Mouse (Mus musculus) brain, embryonic 14.5 days (tissue): ENCODE data around the gene Mettl24. TPM values are rescaled to one million over a fixed set of nuclear protein-coding genes. Genes with fewer than 3 reads are reported as not detected.
"Not testable (repeated sequence)": the region's sequence is repeated elsewhere in the genome, so short reads cannot be mapped to it uniquely, and the experiment has no call there.

Source experiments
- DNase-seq: peaks from one replicate; pipeline ENCODE4 v3.0.0-alpha.2; 2011; ENCODE audit warnings: low read depth
- CTCF ChIP-seq: fragments of 200-500 bp; IDR thresholded peaks from 2 replicates; pipeline ENCODE4 v1.5.1; 2012; ENCODE audit warnings: inconsistent platforms, mild to moderate bottlenecking, moderate library complexity, borderline replicate concordance; ENCODE audit not compliant: insufficient read depth, insufficient read length; ENCODE audit errors: extremely low read depth
- POLR2A ChIP-seq: fragments of 200-500 bp; IDR thresholded peaks from 2 replicates; pipeline ENCODE4 v1.6.1; 2012; ENCODE audit warnings: mild to moderate bottlenecking, inconsistent platforms, borderline replicate concordance; ENCODE audit not compliant: poor library complexity, insufficient read depth, insufficient read length, severe bottlenecking; ENCODE audit errors: extremely low read depth
- polyA plus RNA-seq: library from polyadenylated mRNA; depleted of rRNA; stranded (reverse); fragments of >200 nt; gene quantifications from 2 replicates; pipeline ENCODE4 v1.2.3, GENCODE M21; 2012

Mettl24 gene
- polyA plus RNA-seq, 1 experiment: 0.26 TPM

DNA sequence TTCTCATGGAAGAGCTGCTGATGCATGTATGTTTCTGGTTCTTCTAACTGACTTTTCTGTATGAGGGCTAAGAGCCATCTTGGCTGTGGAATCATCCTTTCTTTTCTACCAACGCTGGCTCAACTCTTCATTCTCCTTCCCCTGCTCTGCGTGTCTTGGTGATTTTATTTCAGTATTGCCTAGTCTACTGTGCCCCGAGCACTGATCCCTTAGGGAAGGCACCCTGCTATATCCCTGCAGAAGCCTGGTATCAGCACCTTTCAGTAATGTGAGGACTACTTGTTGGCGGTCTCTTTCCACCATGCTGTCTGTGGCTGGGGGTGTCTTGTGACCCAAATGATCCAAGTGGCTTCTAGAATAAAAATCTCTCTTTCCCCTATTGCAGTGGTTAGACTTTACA, 92.6 kb downstream of the Mettl24 start:
- DNase-seq: no peak
- TF ChIP-seq CTCF (no peak), POLR2A (no peak)

DNA sequence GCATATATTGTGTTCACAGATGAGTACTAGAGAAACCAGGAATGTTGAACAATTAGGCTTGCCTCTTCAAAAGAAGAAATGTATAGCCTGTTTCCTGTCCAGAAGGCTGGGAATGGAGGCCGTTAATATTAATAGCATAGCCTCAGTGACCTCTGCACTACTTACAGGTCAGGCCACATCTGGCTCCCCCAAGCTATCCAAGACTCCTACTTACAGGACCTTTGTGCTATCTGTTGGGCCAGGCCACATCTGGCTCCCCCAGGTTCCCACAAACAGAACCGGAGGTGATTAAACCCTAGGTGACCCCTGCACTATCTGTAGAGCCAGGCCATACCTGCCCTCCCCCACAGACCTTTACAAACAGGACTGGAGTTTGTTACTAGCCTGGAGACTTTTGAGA, 94.1 kb downstream of the Mettl24 start:
- TF ChIP-seq CTCF: no peak
- no peak for TF ChIP-seq POLR2A
- DNase-seq: no peak

DNA sequence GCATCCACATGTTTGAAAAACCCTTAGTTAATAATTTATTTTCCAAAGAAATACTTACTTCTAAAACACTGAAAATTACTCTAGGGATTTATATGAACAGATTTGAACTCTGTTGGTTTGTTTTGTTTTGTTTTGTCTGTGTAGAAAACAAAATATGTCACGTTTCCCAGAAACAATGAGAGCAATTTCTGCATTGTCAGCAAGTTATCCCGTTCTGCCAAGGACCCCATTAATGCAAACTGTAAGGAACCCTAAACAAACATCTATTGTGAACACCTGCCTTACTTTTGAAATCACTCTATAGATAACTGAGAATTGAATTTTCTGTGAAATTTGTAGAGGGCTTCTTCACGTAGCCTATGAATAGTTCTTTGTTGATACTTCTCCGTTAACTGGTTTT, 95.4 kb downstream of the Mettl24 start:
- no peak for TF ChIP-seq POLR2A
- no peak for TF ChIP-seq CTCF
- no peak for DNase-seq

DNA sequence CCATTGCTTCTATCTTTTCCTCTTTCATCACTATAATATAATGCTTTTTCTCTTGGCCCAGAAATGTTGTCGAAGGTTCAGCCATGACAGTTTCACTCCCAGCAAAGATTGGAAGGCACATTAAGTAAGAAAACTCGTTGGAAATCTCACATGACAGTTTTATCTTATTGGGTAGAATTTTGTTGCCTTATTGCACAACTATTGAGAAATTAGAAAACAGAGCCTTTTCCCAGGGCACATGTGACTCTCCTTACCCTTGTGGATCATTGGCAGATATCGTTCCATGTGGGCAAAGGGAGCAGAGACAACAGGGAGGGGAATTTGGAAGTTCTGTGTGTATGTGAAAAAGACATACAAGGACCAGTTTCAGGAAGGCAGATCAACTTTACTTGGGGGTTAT, 107.3 kb downstream of the Mettl24 start:
- TF ChIP-seq CTCF: no peak
- DNase-seq: no peak

DNA sequence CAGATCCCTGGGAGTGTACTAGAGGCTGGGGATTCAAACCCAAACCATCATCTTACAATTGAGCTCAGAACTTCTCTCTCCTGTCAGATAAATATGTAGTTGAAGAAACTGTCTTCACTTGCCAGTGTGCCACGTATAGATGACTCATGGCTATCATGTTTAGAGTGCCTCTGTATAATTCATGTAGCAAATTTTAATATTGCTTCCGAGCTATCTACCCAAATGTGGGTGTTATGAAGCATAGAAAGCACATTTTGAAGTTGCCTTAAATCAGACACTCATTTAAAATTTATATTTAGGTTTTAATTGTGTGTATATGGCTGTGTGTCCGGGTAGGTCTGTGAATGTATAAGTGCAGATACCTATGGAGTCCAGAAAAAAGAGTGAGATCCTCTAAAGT, 109.0 kb downstream of the Mettl24 start:
- TF ChIP-seq CTCF (no peak), POLR2A (no peak)
- DNase-seq: no peak

DNA sequence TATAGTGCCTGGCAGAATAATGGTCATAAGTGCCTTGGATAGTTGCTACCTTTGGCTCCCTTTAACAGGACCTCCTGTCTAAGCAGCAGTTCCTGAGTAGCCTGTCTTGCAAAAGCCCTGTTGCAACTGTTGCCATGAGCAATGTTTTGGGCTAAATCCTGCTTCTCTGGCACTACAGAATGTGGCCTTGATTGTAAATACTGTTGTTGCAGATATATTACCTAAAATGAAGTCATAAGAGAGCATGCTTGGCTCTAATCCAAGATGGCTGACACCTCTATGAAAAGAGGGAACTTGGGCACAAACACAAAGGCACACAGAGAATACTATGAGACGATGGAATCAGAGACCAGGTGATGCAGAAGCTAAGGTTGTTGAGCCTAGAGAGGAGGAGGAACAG, 122.1 kb downstream of the Mettl24 start:
- no peak for DNase-seq
- TF ChIP-seq POLR2A (no peak), CTCF (no peak)

DNA sequence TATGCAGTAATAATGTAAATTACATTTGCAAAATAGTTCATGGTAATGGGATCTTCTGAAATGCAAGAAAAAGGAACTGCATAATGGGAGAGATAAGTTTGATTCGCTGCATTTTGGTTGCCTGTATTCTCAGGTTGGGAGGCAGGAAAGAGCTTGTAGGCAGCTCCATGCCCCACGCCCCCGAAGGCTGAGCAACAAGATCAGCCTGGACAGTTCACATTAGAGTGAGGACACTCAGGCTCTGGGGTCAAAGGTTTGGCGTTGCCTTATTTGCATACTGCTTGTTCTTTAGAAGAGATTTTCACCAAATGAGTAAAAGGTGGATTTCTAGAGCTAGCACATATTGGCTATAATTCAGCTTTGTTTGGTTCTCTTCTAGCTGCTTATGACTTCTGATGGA, 123.1 kb downstream of the Mettl24 start:
- no peak for TF ChIP-seq CTCF
- TF ChIP-seq POLR2A: no peak
- no peak for DNase-seq

DNA sequence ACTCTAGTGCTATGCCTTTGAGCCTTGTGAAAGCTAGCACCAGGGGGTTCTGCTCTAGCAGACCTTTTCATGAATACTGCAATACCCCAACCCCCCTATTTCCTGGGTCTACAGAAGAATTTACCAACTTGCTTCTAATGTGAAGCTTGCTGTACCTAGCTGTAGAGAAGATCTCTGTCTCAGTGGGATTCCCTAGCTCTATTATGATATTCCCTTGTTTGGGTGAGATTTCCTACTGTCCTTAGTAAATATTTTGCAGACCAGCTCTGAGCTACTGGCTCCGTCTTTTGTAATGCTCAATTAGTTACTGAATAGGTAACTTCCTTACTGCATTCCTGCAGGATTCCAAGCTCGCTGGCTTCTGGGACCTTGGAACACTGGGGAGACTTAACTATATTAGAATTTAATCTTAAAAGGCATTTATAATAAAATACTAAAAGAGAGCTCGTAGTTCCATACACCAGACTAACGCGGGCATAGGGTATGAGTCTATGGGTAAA, 126.4 kb downstream of the Mettl24 start:
- DNase-seq: not testable (repeated sequence)

DNA sequence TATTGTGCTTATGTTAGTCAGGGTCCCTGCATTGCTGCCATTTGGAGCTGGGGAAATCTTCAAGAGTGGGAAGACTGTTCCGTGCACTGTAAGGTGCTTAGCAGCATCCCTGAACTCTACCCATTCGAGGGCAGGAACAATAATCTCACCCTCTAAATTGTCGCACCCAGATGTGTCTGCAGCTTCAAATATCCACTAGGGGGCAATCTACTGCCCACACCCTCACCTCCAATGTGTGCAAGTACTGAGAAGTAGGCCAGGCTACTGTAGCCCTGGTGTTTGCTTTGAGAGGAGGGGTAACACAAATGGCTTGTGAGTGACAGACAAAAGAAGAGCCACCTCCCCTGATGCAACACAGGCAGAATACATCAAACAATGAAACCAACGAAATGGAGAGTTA, 130.5 kb downstream of the Mettl24 start:
- TF ChIP-seq CTCF (peak; percentile 39; the same call in 1 of the 2 replicates), POLR2A (no peak)
- no peak for DNase-seq

DNA sequence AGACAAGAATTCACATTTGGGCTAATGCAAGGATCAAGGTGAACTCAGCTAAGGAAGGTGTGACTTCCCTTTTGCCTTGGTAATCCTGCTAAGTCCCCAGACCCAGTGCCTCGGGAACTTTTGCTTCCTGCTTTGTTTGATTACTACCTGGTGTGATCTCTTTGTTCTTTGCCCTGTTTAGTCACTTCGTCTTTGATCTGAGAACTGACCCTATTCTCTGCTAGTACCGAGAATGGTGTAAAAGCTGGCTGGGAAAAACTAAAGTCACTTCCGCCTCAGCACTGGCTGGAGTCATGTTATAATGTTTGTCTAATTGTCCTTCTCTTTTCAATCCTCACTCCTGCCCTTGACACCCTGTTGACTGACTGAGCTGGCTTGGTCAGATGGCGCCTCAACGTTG, 133.4 kb downstream of the Mettl24 start:
- no peak for DNase-seq
- TF ChIP-seq CTCF (no peak), POLR2A (no peak)

DNA sequence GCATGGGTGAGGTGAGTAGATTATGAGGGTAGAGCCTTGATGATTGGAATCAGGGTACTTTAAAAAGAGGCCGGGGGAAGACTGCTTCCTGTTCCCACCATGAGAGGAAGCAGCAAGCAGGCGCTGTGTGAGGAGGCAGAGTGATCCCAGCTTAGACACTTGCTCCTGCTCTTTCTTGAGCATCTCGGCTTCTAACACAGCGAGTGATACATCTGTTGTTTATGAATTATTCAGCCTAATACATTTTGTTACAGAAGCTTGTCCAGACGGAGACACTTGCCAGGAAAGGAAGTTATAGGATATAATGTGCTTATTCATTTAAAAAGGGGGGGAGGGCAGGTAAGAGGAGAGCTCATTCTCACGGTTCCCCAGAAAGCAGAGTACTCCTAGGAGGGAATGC, 142.9 kb downstream of the Mettl24 start:
- DNase-seq: no peak
- TF ChIP-seq CTCF (no peak), POLR2A (no peak)

DNA sequence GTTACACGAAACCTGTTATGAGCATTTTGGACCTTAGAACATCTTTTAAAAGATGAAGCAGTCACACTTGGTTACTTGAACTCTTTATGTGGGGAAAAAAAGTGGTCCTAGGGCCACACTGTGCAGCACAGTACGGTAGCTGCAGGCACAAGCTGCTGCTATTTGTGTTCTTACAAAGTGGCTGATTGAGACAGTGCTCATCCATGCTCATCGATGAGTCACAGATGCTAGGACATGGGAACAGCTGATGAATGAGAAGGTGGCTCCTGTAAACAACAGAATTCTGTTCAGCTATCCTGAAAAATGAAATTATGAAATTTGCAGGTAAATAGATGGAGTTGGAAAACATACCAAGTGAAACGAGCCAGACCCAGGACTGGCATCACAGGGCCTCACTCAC, 144.6 kb downstream of the Mettl24 start:
- DNase-seq: no peak
- no peak for TF ChIP-seq POLR2A
- no peak for TF ChIP-seq CTCF

DNA sequence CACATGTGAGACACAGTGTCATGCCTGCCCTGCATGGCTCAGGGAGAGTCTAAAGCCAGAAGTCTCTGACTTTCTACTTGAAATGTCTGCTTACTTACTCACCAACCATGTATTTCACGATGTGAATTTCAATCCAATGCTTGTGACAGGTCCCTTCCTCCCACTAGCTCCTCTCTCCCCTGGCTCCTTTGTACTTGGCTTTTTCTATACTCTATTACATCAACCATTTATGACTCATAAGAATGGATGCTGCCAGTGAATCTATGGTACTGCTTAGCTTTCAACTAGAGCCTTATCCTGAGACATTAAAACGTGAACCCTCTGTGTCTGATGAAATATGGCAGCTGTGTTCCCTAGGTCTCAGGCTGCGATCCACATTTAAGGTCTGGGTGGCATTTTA, 147.2 kb downstream of the Mettl24 start:
- TF ChIP-seq CTCF (no peak), POLR2A (no peak)
- no peak for DNase-seq
